Mouse (Mus musculus): ENCODE measurements around the gene Focad. TPM values are rescaled to one million over a fixed set of nuclear protein-coding genes. Genes with fewer than 3 reads are reported as not detected.

Gene Focad
- total RNA-seq, 4 experiments from 2014 or later: 28.8 to 31.9 (median 29.9) TPM

Small RNAs within 50 kb of the gene (microRNA-seq; reads per million reads assigned to microRNA genes)
- gene Mir491: 5.5 to 6.1 reads per million in 2 experiments

Other genes starting within 250 kb of the Focad start
- 10 to 100 TPM; 26.0 to 32.0 (median 27.7) TPM for gene Mllt3, start 61.3 kb upstream of the Focad start, total RNA-seq (2022)